Mouse (Mus musculus): ENCODE measurements around the gene Zcwpw1.

Gene Zcwpw1

DNA sequence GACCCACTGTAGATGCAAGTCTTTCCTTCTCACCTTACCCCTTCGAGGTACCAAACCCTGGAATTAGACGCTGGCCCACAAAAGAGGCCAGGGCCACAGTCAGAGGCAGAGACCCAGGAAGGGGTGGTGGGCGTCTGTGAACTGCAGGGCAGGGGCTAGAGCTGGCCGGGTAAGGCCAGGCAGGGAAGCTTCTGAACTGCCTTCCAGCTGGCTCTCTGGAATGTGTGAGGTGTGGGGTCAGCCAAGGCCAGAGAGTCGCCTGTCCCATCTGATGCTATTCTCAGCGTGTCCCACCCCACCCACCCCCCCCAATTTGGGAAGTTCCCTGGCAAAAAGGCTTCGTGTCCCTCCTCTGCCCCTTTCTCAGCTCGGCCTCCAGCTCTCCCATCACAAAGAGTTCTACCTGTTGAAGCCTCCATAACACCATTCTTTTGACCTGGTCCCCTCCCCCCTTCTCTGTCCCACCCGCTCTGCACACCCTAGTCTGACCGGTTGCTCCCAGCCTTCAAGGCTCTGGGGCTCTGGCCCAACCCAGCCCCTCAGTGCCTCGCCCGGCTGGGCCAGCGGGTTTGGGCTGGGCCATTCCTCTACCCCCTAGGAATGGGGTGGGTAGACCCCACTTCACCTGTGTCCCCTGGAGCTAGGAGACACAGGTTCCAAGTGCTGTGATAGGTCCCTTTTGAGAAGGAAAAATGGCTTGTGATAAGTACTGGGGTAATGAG lies 34.3 kb upstream of the Zcwpw1 start:
- in situ Hi-C loops (cut with MboI, MseI), result loop anchor here (5.0 kb wide), 1 partner anchor 71 kb away; the partner anchor contains the start of gene Agfg2

DNA sequence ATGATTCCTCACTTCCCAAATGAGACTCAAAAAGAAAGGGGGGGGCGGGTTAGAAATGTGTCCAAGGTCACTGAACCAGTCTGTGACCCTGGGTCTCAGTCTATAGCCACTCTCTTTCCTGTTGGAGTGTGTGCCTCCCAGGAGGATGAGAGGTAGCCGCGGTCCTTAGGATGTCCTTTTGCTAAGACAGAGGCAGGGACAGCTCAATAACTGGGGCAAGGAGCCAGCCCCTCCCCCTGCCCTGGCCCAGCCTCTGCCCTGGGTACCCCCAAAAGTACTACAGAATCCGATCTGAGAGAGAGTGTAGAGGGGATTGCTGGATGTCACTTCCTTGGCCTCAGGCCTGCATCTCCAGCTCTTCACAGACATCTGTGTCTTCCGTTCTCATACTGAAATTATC lies 32.2 kb upstream of the Zcwpw1 start:
- in situ Hi-C loops (cut with MboI, MseI), result no loop called here

DNA sequence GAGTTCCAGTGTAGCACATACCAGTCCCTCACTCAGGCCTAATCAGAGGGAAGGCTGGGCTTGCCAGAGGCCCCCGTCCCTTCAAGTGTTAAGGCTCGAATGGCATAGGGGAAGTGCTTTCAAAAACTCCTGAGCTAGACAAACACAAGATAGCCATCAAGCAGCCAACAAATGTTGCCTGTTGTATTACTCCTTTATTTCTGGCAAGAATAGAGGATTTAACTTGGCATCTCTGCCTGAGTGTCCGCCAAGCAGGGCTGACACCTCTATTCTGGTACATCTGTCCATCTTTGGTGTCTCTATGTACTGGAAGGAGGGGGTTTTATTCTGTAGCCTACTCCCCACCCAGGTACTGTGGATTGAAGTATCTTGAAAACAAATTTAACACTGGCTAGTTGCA lies 31.5 kb upstream of the Zcwpw1 start:
- in situ Hi-C loops (cut with MboI, MseI), result no loop called here

DNA sequence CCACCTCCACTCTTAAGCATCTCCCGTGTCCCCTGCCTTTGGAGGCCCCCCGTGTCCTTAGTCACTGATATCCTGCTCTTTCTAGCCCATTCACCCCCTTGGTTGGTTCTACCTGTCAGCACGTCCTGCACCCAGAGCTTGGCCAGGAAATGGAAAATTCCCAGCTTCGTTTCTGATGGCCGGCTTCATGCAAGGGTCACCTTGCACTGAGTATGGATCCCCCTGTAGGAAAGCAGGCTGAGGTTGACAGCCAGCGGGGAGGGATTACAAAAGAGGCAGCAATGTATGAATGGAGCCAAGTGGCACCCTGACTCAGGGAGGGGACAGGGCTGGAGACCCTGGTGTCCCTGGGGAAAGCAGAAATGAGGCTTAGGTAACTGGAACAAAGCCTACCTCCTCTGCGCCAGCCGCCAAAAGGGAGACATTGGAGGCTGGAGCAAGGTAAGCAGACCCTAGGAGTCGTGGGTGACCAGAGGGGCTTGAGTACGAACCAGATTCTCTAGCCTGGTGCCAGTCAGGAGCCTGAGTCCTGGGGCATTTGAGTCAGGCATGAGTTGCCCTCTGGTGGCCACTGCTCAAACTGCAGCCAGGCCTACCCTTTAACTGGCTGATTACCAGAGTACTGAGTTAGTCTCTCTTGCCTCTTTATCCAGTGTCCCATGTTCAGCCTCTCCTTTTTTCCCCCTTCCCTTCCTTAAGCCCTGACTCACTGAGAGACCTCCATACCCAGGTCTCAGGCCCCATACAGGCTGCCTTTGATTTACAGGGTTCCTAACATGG lies 30.5 kb upstream of the Zcwpw1 start:
- in situ Hi-C loops (cut with MboI, MseI), result no loop called here

DNA sequence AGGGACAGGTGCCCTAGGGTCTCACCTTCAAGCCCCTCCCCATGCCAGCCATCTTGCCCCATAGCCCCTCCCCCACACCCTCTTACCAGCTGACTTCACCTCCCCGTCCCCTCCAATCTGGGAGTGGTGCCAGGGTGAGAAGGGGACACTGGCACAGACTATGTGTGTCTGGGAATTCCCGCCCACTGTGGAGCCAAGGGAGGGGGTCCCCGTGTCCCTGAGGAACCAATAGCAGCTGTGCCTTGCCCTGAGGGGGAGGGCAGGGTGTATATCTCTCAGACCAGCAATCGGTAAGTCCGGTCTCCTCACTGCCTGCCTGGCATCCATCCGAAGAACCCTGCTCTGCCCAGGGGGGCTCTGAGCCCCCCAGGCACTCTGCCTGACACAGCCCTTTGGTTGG lies 29.7 kb upstream of the Zcwpw1 start:
- in situ Hi-C loops (cut with MboI, MseI), result no loop called here

DNA sequence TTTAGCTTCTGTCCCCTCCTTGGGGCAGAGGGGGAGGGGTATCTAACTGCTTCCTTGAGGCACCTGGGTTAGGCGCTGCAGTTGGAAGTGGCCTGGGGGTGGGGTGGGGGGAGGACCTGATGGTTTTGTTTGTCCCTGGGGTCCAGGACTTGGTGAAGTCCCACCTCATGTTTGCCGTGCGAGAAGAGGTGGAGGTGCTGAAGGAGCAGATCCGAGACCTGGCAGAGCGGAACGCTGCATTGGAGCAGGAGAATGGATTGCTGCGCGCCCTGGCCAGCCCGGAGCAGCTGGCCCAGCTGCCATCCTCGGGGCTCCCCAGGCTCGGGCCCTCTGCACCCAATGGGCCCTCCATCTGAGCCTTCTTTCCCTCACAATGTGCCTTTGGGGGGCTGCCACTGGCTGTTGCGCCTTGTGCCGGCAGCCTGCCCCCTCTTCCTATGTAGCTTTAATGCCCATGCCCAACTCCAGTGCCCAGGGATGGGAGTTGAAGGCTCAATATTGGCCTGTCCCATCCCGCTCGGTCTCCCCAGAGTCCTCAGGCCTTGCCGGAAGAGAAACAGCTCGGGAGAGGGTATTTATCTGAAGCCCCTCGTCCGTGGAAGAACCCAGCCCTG lies 28.6 kb upstream of the Zcwpw1 start:
- in situ Hi-C loops (cut with MboI, MseI), result no loop called here

DNA sequence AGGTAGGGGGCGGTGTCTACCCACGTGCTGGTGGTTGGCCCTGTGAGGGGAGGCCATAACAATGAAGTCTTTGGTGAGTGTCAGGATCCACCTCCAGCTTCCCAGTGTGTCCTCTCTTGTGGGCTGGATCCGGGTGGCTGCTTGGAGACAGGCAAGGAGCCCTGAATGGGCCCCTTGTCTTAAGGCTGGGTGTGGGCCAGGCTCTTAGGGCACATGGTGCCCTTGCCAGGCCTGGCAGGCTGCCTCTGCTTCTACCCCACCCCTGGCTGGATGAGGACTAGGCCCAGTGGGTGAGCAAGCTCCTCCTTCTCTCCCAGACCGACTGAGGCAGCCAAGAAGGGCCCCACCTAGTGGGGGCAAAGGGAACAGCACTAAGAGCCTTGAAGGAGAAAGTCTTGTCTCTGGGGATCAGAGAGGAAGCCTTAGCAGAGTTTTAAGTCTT lies 27.6 kb upstream of the Zcwpw1 start:
- in situ Hi-C loops (cut with MboI, MseI), result loop anchor here (5.0 to 10.0 kb wide), 2 partner anchors 108 to 235 kb away; no protein-coding TSS in a partner anchor

DNA sequence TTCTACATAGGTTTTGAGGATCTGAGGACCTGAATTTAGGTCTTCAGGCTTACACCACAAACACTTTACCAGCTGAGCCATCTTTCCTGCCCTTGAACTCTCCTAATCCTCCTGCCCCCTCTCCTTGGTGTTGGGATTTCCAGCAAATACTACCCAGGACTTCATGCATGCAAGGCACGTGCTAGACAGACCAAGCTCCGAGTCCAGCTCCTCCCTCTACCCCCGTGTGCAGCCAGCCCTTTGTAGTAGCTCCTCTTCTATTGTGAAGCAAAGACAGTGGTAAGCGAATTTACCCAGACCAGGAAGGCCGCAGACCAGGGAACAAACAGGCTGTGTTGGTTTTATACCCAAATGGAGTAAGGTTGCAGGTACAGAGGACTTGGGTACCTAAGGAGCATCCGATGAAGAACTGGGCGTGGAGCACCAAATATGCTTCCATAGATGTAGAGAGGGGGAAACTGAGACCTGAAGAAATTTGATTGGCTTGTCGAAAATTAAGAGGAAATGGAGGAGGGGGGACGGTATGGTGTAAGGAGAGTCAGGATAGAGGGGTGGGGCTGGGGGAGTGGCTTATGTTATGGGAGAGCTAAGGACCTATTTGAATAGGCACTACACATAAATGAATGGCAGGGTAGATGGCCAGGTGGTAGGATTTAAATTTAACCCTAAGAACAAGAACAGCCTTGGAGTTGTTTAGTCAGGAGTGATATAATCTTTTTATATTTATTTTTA lies 22.8 kb upstream of the Zcwpw1 start:
- in situ Hi-C loops (cut with MboI, MseI), result loop anchor here (5.0 to 10.0 kb wide), 2 partner anchors 112 to 240 kb away; no protein-coding TSS in a partner anchor

DNA sequence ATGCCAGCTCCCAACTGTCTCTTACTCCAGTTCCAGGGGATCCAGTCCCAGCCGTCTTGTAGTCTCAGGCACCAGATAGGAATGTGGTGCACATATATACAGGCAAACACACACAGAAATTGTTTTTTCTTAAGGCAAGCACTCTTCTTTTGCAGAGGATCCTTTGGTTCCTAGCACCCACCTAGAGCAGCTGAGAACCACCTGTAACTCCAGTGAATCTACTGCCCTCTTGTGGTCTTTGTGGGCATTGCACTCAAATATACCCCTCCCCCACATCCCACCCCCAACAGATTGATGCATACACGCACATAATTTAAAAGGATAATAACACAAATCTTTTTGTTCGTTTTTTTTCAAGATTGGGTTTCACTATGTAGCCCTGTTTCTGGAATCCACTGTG lies 21.3 kb upstream of the Zcwpw1 start:
- in situ Hi-C loops (cut with MboI, MseI), result loop anchor here (10.0 kb wide), 1 partner anchor 241 kb away; no protein-coding TSS in a partner anchor

DNA sequence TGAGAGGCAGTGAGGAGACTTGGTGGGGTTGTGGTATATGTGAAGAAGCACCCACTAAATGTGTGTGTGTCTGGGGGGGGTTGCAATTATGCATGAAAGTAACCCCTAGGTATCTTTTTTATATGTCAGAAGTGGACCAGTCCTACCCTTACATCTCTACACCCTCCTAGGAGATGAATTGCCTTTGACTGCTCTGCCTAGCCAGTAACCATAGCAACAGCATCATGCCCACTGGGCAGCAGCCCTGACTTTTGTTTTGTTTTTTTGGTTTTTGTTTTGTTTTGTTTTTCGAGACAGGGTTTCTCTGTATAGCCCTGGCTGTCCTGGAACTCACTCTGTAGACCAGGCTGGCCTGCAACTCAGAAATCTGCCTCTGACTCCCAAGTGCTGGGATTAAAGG lies 19.1 kb upstream of the Zcwpw1 start:
- in situ Hi-C loops (cut with MboI, MseI), result loop anchor here (10.0 kb wide), 1 partner anchor 244 kb away; no protein-coding TSS in a partner anchor

DNA sequence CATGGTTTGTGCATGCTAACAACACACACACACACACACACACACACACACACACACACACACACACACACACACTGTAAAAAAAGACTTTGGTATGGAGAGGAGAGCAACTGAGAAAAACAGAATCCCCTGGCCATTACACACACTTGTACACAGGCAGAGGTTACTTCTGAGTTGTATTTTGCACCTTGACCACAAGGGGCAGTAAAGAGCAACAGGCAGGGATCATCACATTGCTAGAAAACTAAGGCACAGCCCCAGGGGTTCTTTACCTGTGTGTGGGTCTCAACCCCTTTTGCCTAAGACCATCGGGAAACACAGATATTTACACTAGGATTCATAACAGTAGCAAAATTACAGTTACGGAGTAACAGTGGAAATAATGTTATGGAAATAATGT lies 16.9 kb upstream of the Zcwpw1 start:
- in situ Hi-C loops (cut with MboI, MseI), result loop anchor here (10.0 kb wide), 1 partner anchor 476 kb away; the partner anchor contains the start of gene Ufsp1

DNA sequence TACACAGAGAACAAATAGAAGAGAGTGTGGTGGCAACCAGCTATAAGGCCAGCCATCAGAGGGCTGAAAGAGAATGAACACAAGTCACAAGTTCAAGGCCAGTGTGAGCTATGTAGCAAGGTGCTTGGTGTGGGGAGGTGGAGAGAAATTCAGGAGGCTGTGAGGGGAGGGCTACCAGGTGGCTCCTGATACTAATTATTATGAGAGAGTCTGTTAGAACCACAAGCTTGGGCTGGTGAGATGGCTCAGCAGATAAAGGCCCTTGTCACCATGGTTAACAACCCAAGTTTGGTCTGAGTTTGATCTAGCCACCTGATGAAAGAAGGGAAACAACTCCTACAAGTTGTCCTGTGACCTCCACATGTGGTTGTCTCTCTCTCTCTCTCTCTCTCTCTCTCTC lies 14.8 kb upstream of the Zcwpw1 start:
- in situ Hi-C loops (cut with MboI, MseI), result loop anchor here (10.0 kb wide), 1 partner anchor 478 kb away; the partner anchor contains the start of gene Ufsp1

DNA sequence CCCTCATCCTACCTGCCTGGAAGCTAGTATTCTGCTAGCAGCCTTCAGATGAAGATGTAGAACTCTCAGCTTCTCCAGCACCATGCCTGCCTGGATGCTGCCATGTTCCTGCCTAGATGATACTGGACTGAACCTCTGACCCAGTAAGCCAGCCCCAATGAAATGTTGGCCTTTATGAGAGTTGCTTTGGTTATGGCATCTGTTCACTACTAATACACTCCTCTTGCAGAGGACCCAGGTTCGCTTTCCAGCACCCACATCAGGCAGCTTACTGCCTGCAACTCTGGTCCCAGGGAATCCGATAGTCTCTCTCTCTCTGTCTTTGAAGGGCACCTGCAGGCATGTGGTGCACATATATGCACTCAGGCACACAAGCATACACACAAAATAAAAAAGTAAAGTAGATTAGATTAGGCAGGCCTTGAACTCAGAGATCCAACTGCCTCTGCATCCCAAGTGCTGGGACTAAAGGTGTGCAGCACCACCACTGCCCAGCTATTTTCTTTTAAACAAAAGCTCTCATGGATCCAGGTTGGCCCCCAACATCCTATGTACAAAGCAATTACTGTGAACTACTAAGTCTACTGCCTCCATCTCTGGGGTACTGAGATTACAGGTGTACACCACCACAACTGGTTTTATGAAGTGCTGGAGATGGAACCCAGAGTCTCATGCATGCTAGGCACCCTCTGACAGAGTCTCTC lies 11.9 kb upstream of the Zcwpw1 start:
- in situ Hi-C loops (cut with MboI, MseI), result loop anchor here (10.0 kb wide), 1 partner anchor 481 kb away; the partner anchor contains the start of gene Ufsp1

DNA sequence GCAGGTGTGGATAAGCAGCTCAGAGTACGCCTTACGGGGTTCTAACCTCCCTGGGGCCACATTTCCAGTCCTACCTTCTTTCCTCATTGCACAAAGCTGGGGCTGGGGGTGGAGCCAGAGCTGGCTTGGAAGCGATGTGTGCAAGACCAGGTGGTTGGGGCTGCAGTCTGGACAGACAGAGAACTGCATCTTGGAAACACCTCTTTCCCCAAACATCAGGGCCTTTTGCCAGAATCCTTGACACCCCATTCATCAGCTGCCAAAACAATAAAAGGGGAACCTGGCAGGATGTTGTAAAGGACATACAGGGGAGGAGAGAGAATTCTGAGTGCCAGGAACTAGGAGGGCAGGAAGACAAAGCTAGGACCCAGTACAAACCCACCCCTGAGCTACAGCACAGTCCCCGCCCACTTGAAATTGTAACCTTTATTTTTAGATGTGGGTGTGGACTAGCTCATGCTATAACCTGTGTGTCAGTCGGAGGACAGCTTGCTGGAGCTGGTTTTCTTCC lies 11.1 kb upstream of the Zcwpw1 start:
- in situ Hi-C loops (cut with MboI, MseI), result loop anchor here (10.0 kb wide), 1 partner anchor 482 kb away; the partner anchor contains the start of gene Ufsp1

DNA sequence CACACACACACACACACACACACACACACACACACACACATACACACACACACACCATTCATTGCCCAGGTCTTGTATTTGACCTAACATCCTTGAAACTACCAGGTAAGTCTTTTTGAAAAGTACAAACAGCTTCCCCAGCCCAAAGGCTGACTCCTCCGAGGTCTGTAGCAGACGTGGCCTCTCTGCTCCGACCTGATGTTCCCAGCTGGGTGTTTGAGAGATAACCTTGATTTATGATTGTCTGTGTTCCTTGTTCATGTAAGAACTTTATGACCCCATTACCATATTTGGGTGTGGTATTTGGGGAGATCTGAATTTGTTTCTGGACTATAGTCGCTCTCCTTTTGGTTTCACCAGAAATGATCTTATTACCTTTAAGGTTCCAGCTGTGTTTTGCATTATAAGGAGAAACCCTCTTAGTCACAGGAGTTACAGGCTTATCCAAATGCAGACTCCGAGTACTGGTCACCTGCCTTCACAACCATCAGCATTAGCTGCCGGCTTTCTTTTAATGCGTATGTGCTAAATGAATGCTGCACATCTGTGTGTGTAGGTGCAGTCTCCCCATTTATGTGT lies 10.2 kb upstream of the Zcwpw1 start:
- in situ Hi-C loops (cut with MboI, MseI), result loop anchor here (10.0 kb wide), 1 partner anchor 483 kb away; the partner anchor contains the start of gene Ufsp1

DNA sequence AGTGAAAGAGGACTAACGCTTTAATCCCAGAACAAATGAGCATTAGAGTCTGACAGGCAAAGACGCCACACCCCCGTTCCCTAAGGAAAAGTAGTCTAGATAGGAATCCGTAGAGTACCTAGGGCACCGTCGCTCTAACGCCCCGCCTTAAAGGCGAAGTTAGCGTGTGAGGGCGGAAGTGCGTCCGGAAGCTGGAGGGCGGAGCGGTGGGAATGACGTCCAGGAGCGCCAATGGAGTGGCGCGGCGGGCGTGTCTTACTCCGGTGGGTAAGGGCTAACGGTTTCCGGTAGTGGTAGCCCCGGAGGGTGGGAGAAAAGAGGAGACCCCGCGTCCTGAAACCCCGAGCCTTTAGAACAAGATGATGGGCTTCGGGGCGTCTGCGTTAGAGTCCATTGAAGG lies 9.0 kb upstream of the Zcwpw1 start, which contains the start of gene Ppp1r35:
TSS of gene Ppp1r35 (plus strand) at position 215 of the 400 bp plus-strand sequence.
- in situ Hi-C loops (cut with MboI, MseI), result loop anchor here (10.0 kb wide), 1 partner anchor 484 kb away; the partner anchor contains the start of gene Ufsp1

DNA sequence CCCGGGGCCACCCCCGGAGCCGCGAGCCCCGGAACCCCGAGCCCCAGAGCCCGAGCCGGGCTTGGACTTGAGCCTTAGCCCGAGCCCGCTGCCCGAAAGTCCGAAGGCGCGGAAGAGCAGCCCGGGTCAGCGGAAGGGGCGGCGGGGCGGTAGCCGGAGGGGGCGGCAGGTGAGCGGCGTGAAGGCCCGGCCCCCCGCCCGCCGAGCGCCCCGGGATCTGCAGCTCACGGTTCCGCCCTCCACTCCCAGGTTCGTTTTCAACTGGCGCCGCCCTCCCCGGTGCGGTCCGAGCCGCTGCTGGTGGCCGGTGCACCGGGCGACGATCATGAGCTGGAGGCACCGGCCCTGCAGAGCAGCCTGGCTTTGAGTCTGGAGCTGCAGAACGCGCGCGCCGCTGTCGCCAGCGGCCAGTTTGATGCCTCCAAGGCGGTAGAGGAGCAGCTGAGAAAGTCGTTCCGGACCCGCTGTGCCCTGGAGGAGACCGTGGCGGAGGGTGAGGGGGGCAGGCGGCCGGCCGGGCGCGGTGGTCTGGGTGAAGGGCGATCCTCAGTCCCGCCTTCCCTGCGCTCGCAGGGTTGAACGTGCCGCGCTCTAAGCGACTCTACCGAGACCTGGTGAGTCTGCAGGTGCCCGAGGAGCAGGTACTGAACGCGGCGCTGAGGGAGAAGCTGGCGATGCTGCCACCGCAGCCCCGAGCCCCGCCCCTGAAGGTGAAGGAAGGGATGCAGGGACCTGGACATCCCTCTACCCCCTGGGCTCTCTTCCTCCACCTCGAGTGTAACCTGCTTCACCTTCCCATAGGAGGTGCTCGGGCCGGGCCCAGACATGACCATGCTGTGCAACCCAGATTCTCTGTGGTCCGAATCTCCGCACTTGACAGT lies 8.3 kb upstream of the Zcwpw1 start:
- in situ Hi-C loops (cut with MboI, MseI), result loop anchor here (10.0 kb wide), 1 partner anchor 484 kb away; the partner anchor contains the start of gene Ufsp1

DNA sequence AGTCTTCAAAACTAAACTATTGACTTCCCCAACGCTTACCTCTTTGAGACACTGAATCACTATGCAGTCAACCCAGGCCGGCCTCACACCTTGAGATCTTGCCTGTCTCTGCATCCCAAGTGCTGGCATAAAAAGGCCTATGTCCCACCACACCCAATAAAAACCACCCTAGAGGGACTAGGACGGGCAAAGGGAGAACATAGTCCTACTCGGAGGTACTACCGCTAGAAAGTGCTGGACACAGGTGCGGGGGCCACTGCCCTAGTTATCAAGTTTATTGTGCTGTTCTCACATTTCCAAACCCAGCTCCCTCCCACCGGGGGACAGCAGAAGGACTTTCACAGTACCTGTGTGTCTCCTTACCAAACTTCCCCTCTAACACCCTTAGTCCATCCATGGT lies 5.9 kb upstream of the Zcwpw1 start:
- in situ Hi-C loops (cut with MboI, MseI), result no loop called here
